Mouse (Mus musculus) liver, adult 2 months (tissue): ENCODE measurements around the gene Gata5.

Experiments
- CTCF ChIP-seq: fragments of 200-500 bp; IDR thresholded peaks from 2 replicates; pipeline ENCODE4 v1.5.1; 2011; ENCODE audit warnings: low read depth, low read length, control low read depth
- POLR2A ChIP-seq: fragments of 200-500 bp; IDR thresholded peaks from 2 replicates; pipeline ENCODE4 v1.6.1; 2011; ENCODE audit warnings: low read length, control low read depth; ENCODE audit not compliant: insufficient read depth; ENCODE audit errors: extremely low read depth

DNA sequence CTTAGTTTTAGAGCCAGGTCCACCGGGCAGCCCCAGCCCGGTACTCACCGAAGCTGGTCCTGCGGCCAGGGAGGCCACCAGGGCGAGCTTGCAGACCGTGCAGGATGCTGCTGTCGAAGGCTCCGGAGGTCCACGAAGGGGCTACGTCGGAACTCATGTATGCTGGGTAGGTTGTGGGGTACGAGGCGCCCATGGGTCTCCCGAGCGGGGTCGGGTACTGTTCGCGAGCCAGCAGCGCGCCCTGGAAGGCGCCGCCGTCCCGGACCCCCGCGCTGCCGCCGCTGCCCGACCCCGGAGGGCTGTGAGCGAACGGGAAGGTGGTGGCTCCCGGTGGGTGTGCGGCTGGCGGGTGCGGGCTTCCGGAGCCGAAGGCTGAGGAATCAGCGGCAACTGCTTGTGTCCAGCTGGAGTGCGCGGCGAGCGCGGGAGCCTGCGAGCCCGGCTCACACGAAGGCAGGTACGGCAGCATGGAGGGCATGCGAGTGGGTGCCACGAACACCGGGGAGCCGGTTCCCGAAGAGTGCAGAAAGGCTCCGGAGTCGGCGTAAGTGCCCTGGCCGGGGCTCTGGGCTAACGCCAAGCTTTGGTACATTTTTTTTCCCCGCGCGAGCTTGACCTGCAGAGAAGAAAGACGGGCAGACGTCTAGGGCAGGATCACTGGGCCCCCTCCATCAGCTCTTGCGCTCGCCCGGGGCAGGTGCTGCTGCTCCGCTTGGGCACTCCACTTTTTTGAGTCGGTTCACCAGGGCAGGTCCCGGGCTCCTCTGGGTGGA, 535 bp downstream of the Gata5 start:
- TF ChIP-seq CTCF = no peak
- no peak for TF ChIP-seq POLR2A
